Mouse (Mus musculus) midbrain, embryonic 13.5 days (tissue): ENCODE results near the gene Olah. TPM values are rescaled to one million over a fixed set of nuclear protein-coding genes. Genes with fewer than 3 reads are reported as not detected.
"Not testable (repeated sequence)": the region's sequence is repeated elsewhere in the genome, so short reads cannot be mapped to it uniquely, and the experiment has no call there.

Experiments
- ATAC-seq: fragments of 200-750 bp; cut with Nextera tagmentation; 2 replicates; pipeline ENCODE4 v1.8.0; 2017; ENCODE audit warnings: mild to moderate bottlenecking, moderate TSS enrichment, moderate library complexity
- H3K27ac ChIP-seq: fragments of 300-500 bp; sonication (generic); 2 replicates; pipeline ENCODE4 v1.5.1; 2015; ENCODE audit warnings: inconsistent platforms, mild to moderate bottlenecking, moderate library complexity
- H3K27me3 ChIP-seq: fragments of 300-500 bp; sonication (generic); 2 replicates; pipeline ENCODE4 v1.6.1; 2015; ENCODE audit warnings: mild to moderate bottlenecking, inconsistent platforms
- H3K36me3 ChIP-seq: fragments of 300-500 bp; sonication (generic); 2 replicates; pipeline ENCODE4 v1.6.1; 2015; ENCODE audit warnings: mild to moderate bottlenecking, inconsistent platforms
- H3K4me1 ChIP-seq: fragments of 300-500 bp; sonication (generic); replicated peaks from 2 replicates; pipeline ENCODE4 v1.6.1; 2015; ENCODE audit warnings: inconsistent platforms
- H3K4me2 ChIP-seq: fragments of 300-500 bp; sonication (generic); replicated peaks from 2 replicates; pipeline ENCODE4 v1.6.1; 2015; ENCODE audit warnings: moderate library complexity, mild to moderate bottlenecking, inconsistent platforms
- H3K4me3 ChIP-seq: fragments of 300-500 bp; sonication (generic); replicated peaks from 2 replicates; pipeline ENCODE4 v1.5.1; 2015; ENCODE audit warnings: mild to moderate bottlenecking, inconsistent platforms
- H3K9ac ChIP-seq: fragments of 300-500 bp; sonication (generic); replicated peaks from 2 replicates; pipeline ENCODE4 v1.6.1; 2015; ENCODE audit warnings: mild to moderate bottlenecking, inconsistent platforms
- H3K9me3 ChIP-seq: fragments of 300-500 bp; sonication (generic); 2 replicates; pipeline ENCODE4 v1.6.1; 2016; ENCODE audit warnings: mild to moderate bottlenecking, inconsistent platforms
- WGBS: fragments of 180-500 bp; shearing (Covaris S2); methylation state at CpG from one replicate; pipeline ENCODE4 v1.1.7; 2015; 5-methylcytosine and 5-hydroxymethylcytosine counted together
- polyA plus RNA-seq: library from polyadenylated mRNA; unstranded; fragments of >200 nt; fragmentation: Nextera tagmentation; extraction: Ambion mirVana; gene quantifications from 2 replicates; pipeline ENCODE4 v1.2.1, GENCODE M21; 2015

Gene Olah
- not detected in 2 replicates for polyA plus RNA-seq

DNA sequence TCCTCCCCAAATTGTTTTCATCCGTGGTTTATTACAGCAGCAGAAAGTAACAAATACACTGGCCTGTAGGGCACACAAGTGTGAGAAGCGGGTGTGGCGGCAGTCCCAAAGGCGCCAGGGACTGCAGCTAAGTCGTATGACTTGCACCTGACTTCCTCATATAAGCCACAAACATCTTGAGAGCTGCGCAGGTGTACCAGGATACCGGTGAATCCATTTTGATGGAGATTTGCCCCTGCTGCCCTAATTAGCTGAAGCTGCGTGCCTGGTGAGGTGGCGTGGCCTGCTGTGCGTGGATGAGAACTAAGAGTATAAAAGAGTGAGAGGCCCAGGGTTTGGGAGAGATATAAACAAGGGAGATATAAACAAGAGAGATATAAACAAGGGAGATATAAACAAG lies at the start of gene Olah:
Gene Olah, minus strand, starts transcription at position 101 of the 400 bp plus-strand sequence.
- not testable (repeated sequence) for H3K27ac ChIP-seq, H3K36me3 ChIP-seq, H3K4me1 ChIP-seq, H3K9me3 ChIP-seq, H3K9ac ChIP-seq, H3K4me2 ChIP-seq, H3K4me3 ChIP-seq, H3K27me3 ChIP-seq, ATAC-seq
- 71% methylated on average over 10 of the region's 10 CpGs for WGBS

DNA sequence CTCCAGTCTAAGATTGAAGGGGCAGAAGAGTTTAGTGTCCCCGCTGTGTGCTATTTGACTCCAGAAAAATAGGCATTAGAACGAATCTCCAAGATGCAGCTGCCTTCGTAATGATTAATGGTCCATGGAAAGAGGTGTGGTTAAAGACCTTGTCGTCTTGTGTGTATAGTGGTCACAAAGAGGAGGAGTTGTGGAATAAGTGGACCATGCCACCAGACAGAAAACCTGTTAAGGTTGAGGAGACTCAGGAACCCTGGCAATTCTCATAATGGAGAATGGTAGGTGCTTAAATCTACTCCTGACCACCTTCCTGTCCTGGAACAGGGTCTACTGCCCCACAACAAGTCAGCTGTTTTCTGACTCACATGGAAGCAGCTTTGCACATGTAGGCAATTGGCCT lies 49.0 kb upstream of the Olah start:
- Histone ChIP-seq H3K9me3 (no peaks in the 10 kb centered on the region), H3K4me1 (no peaks in the 10 kb centered on the region), H3K27me3 (no peaks in the 10 kb centered on the region), H3K27ac (no peak overlapping the region), H3K4me3 (no peak overlapping the region), H3K36me3 (peaks cover 77% of the 10 kb centered on the region), H3K9ac (no peak overlapping the region), H3K4me2 (no peak overlapping the region)
- no peak for ATAC-seq
- 93% methylated on average over 4 of the region's 4 CpGs for WGBS

DNA sequence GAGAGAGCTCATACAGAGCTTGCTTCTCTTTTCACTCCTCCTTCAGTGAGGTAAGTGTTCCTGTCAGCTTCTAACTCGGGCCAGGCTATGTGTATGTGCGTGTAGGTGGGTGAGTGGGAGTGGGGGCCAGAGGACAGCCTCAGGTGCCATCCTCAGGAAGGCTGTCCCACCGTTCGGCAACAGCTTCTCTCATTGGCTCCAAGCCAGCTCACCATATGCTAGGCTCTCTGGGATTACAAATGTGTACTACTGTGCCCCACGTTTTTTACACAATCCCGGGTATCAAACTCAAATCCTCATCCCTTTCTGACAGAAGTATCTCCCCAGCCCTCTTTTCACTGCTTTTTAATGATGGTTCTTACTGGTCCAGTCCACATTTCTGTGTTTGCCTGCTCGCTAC lies 47.2 kb upstream of the Olah start:
- 78% methylated on average over 7 of the region's 7 CpGs for WGBS
- no peak overlapping the region for H3K4me2 ChIP-seq
- H3K27me3 ChIP-seq: no peaks in the 10 kb centered on the region
- peaks cover 71% of the 10 kb centered on the region for H3K36me3 ChIP-seq
- H3K27ac ChIP-seq: no peak overlapping the region
- ATAC-seq: no peak
- no peaks in the 10 kb centered on the region for H3K9me3 ChIP-seq
- H3K4me3 ChIP-seq: no peak overlapping the region
- H3K9ac ChIP-seq: no peak overlapping the region
- H3K4me1 ChIP-seq: no peaks in the 10 kb centered on the region

DNA sequence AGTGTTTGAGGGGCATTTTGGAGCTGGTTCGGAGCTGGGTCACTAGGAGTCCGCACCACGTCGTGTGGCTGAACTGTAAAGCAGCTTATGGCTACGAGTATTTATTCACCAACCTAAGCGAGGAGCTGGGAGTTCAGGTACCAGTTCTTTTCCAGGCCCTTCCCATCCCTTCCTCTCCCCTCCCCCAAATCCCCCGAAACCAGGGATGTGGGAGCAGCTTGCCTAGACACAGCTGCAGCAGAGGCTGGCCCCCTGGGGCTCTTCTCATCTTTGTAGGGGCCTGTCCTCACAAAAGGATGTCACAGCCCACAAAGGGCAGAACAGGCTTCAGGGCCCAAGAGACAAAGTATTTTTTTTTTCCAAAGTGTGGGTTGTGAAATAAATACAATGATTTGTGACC lies 40.9 kb upstream of the Olah start:
- WGBS: 32% methylated on average over 7 of the region's 7 CpGs
- Histone ChIP-seq H3K9me3 (no peaks in the 10 kb centered on the region), H3K4me1 (peaks cover 5% of the 10 kb centered on the region; the same call in 1 of the 2 replicates), H3K9ac (no peak overlapping the region), H3K4me2 (no peak overlapping the region), H3K4me3 (no peak overlapping the region), H3K27me3 (no peaks in the 10 kb centered on the region), H3K27ac (no peak overlapping the region), H3K36me3 (peaks cover 37% of the 10 kb centered on the region)
- no peak for ATAC-seq

DNA sequence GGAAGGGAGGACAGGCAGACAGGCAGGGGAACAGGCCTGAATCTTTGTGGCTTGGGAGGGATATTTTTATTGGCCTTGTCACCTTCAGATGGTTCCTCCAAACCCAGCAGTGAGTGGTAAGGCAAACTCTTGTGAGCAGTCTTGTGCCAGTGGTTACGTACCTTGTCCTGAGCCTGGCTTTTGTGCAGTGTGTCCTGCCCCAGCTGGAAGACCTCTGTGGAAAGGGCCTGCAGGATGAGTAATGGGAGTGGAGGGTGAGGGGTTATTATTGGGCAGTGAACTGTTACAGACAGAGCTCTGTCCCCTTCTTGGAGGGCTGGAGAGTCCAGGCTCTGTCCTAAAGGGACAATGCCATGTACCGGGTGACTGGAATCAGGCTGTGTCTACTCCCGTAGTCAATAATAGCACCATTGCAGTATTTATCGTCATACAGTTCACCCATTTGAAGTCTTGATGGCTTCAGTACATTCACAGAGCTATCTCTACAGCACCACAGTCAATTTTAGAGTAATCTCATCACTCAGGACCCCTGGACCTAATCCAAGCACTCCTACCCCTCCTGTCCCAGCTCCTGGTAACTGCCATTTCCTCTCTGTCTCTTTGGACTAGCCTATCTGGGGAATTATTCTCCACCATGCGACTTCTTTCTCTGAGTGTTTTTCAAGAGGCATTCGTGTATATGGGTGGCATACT lies 38.5 kb upstream of the Olah start:
- H3K4me1 ChIP-seq: peaks cover 5% of the 10 kb centered on the region; the same call in 1 of the 2 replicates
- WGBS: 83% methylated on average over 6 of the region's 6 CpGs
- no peak overlapping the region for H3K27ac ChIP-seq
- no peak overlapping the region for H3K4me2 ChIP-seq
- H3K4me3 ChIP-seq: no peak overlapping the region
- H3K9me3 ChIP-seq: no peaks in the 10 kb centered on the region
- H3K36me3 ChIP-seq: peaks cover 29% of the 10 kb centered on the region
- no peaks in the 10 kb centered on the region for H3K27me3 ChIP-seq
- no peak for ATAC-seq
- H3K9ac ChIP-seq: no peak overlapping the region

DNA sequence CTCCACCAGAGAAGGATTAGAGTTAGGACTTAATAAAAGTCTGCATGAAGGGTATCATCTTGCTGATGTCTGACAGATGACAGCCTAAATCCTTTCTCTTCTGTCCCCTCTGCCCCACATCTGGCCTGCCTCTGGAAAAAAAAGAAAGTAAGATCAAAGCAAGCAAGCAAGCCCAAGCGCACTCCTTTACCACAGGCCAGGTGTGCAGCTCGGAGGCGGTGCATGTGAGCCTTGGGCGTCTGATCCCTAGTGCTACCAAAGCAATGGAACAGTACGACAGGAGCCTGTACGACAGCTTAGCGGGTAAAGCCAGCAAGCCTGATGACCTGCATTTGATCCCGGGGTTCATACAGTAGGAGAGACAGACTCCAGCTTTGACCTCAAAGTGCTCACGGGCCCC lies 33.9 kb upstream of the Olah start:
- Histone ChIP-seq H3K4me3 (no peak overlapping the region), H3K4me2 (no peak overlapping the region), H3K27ac (no peak overlapping the region), H3K27me3 (no peaks in the 10 kb centered on the region), H3K9ac (no peak overlapping the region), H3K36me3 (peaks cover 21% of the 10 kb centered on the region), H3K4me1 (no peaks in the 10 kb centered on the region), H3K9me3 (no peaks in the 10 kb centered on the region)
- ATAC-seq: no peak
- WGBS: 91% methylated on average over 9 of the region's 9 CpGs

DNA sequence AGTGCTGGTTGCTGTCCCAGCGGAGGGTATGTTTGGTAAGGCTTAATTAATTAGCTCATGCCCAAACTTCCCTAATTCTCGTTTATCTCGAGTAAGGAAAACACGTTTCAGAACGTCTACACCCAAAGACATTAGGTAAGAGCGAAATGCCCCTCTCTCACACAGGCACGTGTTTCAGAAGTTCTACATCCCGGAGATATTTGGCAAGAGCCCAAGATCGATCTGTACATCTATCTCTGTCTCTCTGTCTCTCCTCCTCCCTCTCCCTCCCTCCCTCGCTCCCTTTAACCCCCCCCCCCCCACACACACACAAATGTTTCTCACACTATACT lies 27.5 kb upstream of the Olah start:
- H3K27ac ChIP-seq: no peak overlapping the region; the same call in 1 of the 2 replicates
- 7% methylated on average over 9 of the region's 10 CpGs for WGBS
- peak overlapping the region; percentile 93 for H3K4me2 ChIP-seq
- ATAC-seq: no peak
- H3K36me3 ChIP-seq: peaks cover 4% of the 10 kb centered on the region; the same call in 1 of the 2 replicates
- H3K9ac ChIP-seq: peak overlapping the region; percentile 78
- peaks cover 22% of the 10 kb centered on the region for H3K4me1 ChIP-seq
- H3K9me3 ChIP-seq: no peaks in the 10 kb centered on the region
- H3K4me3 ChIP-seq: peak overlapping the region; percentile 62
- no peaks in the 10 kb centered on the region for H3K27me3 ChIP-seq

DNA sequence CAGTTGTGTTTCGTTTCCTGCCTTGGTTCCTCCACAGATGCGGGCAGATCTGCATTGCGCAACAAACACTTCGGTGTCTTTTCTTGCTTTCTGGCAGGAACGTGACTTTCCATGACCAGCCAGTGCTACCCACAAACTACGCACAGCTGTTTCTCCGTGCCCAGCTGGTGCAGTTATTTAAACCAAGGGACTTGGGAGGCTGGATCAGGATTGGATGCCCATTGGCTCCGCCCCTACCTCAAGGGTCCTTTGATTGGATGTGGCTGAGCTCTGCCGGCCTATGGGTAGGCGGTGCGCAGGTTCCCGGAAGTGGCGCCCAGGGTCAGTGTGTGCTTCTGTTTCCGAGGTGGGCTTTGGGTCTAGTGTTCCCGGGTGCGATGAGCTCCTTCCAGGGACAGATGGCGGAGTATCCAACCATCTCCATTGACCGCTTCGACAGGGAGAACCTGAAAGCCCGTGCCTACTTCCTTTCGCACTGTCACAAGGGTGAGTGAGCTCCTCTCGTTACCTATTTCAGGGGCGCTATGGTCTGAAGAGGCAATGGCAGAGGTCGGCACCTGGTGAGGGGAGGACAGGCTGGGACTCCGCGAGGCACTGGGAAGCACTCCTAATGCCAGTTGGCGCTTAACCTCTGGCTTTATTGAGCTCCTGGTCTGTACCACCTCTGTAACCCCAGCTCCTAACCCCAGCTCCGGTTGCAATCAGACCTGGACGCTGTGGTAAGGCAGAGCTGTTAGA lies 27.0 kb upstream of the Olah start, which contains the start of gene Dclre1c:
Gene Dclre1c, plus strand, starts transcription at position 291 of the 738 bp plus-strand sequence.
- Histone ChIP-seq H3K4me1 (peaks cover 22% of the 10 kb centered on the region), H3K27ac (no peak within 1 kb of the TSS; the same call in 1 of the 2 replicates)
- 1% methylated on average over 29 of the region's 29 CpGs for WGBS

DNA sequence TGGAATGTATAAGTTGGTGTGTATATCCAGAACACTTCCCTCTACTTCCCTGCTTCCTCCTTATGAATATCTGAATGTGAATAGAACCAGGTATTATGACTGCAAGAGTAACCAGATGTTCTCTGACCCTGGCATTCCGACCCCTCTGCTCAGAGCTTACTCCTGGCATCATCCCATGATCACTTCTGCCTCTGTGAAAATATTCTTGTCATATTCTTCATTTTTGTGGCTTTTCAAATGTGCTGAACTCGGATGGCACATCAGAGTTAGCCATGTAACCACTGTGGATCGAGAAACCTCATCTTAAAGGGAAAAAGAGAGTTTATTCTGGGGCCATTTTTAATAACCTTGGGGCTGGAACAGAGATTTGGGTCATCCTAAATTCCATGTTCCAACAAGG lies 25.5 kb upstream of the Olah start, which contains the start of gene Meig1:
Gene Meig1, minus strand, starts transcription at position 101 of the 400 bp plus-strand sequence.
- H3K27me3 ChIP-seq: peaks cover 9% of the 10 kb centered on the region
- H3K9ac ChIP-seq: no peak within 1 kb of the TSS
- H3K27ac ChIP-seq: no peak within 1 kb of the TSS
- WGBS: 66% methylated on average over 3 of the region's 3 CpGs
- no peak for ATAC-seq
- no peaks in the 10 kb centered on the region for H3K36me3 ChIP-seq
- peak within 1 kb of the TSS; percentile 62; the same call in 1 of the 2 replicates for H3K4me3 ChIP-seq
- H3K4me1 ChIP-seq: peaks cover 27% of the 10 kb centered on the region
- H3K4me2 ChIP-seq: 0 out of 2 replicates have a peak within 1 kb of the TSS, but pooled peaks have one; percentile 93
- no peaks in the 10 kb centered on the region for H3K9me3 ChIP-seq

More for the DNA sequence above, 27.0 kb upstream of the Olah start, which contains the start of gene Dclre1c:
- Histone ChIP-seq H3K9me3 (no peaks in the 10 kb centered on the region), H3K4me2 (peak within 1 kb of the TSS; percentile 93), H3K36me3 (0 out of 2 replicates have a peak, but pooled peaks cover 2% of the 10 kb centered on the region), H3K4me3 (peak within 1 kb of the TSS; percentile 62), H3K27me3 (no peaks in the 10 kb centered on the region), H3K9ac (peak within 1 kb of the TSS; percentile 78)
- peak; percentile 99 for ATAC-seq

DNA sequence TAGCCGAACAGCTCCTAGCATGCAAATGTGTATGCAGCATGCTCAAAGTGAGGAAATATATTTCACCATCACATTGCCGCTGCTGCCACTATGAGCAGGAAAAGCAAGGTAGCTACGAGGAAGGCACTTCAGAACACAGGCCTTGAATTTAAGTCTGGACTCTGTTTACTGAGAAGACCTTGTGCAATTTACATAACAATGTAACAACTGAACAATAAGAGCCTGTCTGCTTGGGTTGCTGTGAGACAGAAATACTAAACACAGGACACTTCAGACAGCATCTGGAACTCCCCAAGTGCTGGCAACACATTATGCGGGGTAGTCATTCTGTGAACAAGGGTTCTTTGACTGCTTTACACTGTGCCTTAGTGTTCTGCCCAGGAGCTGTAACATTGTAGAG lies 23.1 kb upstream of the Olah start:
- 32% methylated on average over 4 of the region's 4 CpGs for WGBS

DNA sequence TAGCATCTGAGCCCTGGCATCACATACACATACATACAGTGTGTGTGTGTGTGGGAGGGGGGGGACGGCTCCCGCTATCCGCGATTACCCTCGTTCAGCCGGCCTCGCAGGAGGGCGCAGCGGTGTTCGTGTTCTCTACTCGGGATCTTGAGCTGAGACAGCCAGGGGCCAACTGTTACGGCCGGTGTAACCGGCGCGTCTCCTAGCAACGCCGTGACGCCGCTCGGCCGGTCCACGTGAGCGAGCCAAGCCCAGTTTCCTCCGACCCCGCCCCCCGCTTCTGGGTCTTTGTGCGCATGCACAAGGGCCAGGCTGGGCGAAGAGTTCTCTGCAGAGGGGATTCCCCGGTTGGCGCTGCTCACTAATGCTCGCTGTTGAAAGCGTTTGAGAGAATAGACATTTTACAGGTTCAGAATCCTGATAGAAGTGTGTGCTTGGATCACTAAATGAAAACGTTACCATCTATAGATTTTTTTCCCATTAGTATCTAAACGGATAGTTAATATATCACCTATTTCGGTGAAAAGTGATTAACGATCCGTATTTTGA lies 21.9 kb upstream of the Olah start:
- peaks cover 26% of the 10 kb centered on the region for H3K27me3 ChIP-seq
- ATAC-seq: peak; percentile 95
- WGBS: 1% methylated on average over 38 of the region's 38 CpGs
- no peaks in the 10 kb centered on the region for H3K36me3 ChIP-seq
- peaks cover 18% of the 10 kb centered on the region for H3K4me1 ChIP-seq
- peak overlapping the region; percentile 62 for H3K4me2 ChIP-seq
- peak overlapping the region; percentile 40 for H3K27ac ChIP-seq
- peak overlapping the region; percentile 55 for H3K9ac ChIP-seq
- peak overlapping the region; percentile 48 for H3K4me3 ChIP-seq
- H3K9me3 ChIP-seq: no peaks in the 10 kb centered on the region

More for the DNA sequence above, 23.1 kb upstream of the Olah start:
- H3K9me3 ChIP-seq: no peaks in the 10 kb centered on the region
- peaks cover 26% of the 10 kb centered on the region for H3K27me3 ChIP-seq
- no peaks in the 10 kb centered on the region for H3K36me3 ChIP-seq
- H3K4me3 ChIP-seq: no peak overlapping the region
- no peak overlapping the region for H3K4me2 ChIP-seq
- H3K4me1 ChIP-seq: peaks cover 27% of the 10 kb centered on the region
- ATAC-seq: no peak
- H3K27ac ChIP-seq: no peak overlapping the region; the same call in 1 of the 2 replicates
- no peak overlapping the region for H3K9ac ChIP-seq

DNA sequence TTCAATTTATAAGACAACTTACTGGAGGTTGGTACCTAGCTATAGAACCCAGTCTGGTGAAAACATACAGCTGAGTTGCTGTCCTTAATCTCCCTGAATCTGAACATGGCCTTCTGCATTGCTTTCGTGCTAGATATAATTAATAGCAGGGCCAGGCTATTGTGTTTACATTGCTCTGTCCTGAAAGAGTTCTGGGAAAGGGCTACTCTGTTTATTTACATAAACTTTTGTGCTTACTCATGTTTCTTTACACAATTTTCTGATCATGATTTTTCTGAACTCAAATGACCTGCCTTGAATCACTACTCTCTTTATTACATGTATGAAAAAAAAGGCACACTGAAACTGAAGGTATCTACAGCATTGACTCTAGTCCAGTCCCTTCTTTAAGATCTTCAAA lies 18.7 kb upstream of the Olah start:
- Histone ChIP-seq H3K36me3 (no peaks in the 10 kb centered on the region), H3K4me3 (no peak overlapping the region), H3K4me2 (no peak overlapping the region), H3K4me1 (peaks cover 14% of the 10 kb centered on the region), H3K27me3 (peaks cover 26% of the 10 kb centered on the region), H3K9me3 (no peaks in the 10 kb centered on the region), H3K27ac (no peak overlapping the region), H3K9ac (no peak overlapping the region)
- no peak for ATAC-seq
- WGBS: 58% methylated on average over 1 of the region's 1 CpGs
